Mouse (Mus musculus): ENCODE measurements around the gene Gm44805.

GRCm38 (mm10) chr7:19673083-19673699 is 8.0 kb downstream of the Gm44805 start:
- no peak for TF ChIP-seq FLI1 (IDR thresholded peaks at IDR 0.05; ENCODE audit: low read length)
- no peak for TF ChIP-seq GATA1 (IDR thresholded peaks at IDR 0.05; ENCODE audit: borderline replicate concordance, low read length)

Data from megakaryocyte, embryonic 14.5 days (primary cell).